Mouse (Mus musculus) urinary bladder, postnatal 4 days (tissue): Measurements from ENCODE around the gene Gm19402.
"Not testable (repeated sequence)": the region's sequence is repeated elsewhere in the genome, so short reads cannot be mapped to it uniquely, and the experiment has no call there.

Experiments used
- DNase-seq, 2 experiments: peaks; one replicate each; pipeline ENCODE4 v3.0.0; 2021 to 2022; ENCODE audit warnings: low spot score in 2 of 2

Gm19402 gene

DNA sequence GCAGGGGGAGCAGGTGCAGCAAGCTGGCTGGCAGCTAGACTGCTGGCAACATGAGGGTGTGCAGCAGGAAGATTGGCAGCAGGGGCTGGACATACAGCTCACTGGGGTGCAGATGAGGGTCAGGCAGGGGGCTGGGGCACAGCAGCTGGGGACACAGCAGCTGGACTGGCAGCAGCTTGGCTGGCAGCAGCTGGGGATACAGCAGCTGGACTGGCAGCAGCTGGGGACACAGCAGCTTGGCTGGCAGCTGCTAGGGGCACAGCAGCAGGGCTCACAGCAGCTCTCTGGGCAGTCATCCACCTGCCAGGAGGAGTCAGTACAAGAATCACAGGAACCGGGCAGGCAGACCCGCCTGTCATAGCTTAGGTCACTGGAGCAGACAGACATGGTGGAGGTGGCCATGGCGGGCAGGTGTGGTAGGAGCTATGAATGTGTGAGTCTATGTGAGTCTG is at the start of gene Gm19402:
Gm19402 (minus strand) TSS at position 402 of the 452 bp plus-strand sequence.
- not testable (repeated sequence) for DNase-seq

DNA sequence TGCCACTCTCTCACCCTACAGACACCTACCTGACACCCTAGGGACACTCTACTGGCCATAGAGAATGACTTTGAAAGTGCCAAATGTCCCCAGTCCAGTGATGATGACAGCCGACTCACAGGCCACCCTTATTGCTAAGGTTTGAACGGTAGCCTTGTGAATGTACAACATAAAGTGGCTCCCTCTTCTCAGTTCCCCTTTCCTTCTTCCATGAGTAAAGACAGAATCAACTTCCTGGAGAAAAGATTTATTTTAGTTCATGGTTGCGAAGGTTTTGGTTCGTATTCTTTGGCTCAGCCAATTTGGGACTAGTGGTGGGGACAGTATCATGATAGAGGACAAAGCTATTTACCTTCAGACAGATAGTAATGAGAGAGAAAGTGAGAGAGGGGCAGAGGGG is 48.4 kb upstream of the Gm19402 start:
- no peak for DNase-seq

DNA sequence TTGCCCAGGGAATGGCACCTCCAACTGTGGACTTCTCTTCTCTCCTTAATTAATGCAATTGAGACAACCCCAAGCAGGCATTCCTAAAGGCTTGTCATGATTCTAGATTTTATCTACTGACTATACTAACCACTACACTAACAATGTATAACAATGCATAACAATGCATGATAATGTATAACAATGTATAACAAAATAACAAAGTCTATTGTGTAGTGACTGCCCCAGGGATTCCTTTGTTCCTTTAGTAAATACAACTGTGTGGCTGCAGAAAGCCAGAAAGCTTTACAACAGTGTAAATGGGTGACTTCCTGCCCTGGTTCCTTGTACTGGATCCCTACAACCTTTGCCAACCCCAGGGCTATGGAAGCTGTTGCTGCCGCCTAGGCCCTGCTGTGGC is 45.4 kb upstream of the Gm19402 start:
- DNase-seq = no peak

DNA sequence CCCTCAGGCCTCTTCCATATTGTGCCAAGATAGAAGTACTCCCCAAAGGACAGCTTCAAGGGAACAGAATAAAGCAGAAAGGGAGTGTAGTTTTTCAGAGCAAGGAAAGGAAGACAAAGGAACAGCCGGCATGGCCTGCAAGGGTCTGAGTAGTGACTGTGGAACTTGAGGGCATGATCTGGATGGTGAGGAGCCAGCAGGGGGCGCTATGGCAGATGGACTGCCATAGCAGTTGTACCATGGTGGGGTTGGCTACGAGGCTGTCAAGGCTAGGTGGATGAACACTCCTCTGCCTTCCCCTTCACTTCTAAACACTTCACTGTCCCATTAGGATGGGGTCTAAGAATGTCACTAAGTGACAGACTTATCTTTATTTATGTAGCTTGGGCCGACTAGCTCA is 38.7 kb upstream of the Gm19402 start:
- no peak for DNase-seq

DNA sequence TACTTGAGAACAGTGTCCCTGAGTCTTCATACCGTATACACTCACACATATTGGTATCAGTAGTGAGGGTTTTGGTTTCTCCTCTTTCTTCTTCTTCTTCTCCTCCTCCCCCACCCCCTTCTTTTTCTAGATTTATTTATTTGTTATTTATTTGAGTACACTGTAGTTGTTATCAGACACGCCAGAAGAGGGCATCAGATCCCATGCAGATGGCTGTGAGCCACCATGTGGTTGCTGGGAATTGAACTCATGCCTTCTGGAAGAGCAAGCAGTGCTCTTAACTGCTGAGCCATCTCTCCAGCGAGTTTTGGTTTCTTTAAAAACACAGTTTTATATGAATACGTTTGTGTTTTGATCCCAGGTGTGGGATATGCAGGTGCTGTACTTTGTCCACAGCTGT is 37.7 kb upstream of the Gm19402 start:
- DNase-seq = no peak

DNA sequence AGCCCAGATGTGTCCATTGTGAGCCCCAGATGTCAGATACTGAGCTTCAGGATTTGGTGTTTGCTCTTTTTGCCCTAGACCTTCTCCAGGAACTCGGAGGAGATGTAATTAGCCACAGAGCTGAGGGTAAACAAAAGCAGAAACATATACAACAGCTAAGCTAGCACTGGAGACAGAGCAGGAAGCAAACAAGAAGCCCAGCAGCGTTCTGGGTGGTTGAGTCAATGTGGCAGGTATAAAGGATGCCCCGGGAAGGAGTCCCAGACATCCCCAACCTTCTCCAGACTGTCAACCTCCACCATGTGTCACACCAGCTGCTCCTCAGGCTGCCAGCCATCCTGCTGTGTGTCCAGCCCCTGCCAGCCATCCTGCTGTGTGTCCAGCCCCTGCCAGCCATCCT is 35.6 kb upstream of the Gm19402 start, which contains the start of gene Gm10100:
Gm10100 (plus strand) TSS at position 301 of the 400 bp plus-strand sequence.
- no peak for DNase-seq

DNA sequence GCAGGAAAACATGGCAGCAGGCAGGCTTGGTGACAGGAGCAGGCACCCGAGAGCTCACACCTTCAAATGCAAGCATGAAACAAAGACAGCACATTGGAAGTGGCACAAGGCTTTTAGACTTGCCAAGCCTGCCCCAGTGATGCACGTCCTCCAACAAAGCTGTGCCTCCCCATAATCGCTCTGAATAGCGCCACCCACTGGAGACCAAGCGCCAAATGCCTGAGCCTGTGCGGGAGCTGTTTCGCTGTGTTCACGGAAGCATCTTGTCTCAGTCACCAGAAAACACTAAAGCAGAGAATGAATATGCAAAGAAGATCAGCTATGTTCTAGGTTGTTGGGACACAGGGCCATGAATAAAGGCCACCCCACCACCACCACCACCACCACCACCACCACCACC is 34.3 kb upstream of the Gm19402 start:
- no peak for DNase-seq

DNA sequence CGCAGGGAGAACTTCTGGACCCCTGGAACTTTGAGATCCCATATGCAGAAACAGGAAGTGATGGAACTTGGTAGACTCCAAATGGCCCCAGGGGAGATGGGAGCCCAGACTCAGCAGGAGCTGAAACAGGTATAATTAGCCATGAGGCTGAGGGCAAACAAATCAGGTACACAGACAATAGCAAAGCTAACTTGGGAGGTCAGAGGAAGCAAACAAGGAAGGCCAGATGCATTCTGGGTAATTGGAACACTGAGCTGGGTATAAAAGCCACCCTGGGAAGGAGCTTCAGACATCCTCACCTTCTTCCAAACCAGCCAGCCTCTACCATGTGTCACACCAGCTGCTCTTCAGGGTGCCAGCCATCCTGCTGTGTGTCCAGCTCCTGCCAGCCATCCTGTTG is 29.7 kb upstream of the Gm19402 start, which contains the start of gene Krtap12-1:
Krtap12-1 (plus strand) TSS at position 301 of the 400 bp plus-strand sequence.
- not testable (repeated sequence) for DNase-seq

DNA sequence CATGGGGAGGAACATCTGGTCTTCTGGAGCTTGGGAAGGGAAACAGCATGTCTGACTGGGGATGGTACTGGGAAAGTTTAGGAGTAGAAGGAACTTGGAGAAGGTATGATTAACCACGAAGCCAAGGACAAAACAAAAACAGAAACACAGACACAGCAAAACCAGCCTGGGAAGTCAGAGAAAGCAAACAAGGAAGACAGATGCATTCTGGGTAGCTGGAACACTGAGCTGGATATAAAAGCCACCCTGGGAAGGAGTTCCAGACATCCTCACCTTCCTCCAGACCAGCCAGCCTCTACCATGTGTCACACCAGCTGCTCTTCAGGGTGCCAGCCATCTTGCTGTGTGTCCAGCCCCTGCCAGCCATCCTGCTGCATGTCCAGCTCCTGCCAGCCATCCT is 24.9 kb upstream of the Gm19402 start, which contains the start of gene Gm10142:
Gm10142 (plus strand) TSS at position 301 of the 400 bp plus-strand sequence.
- DNase-seq = no peak

DNA sequence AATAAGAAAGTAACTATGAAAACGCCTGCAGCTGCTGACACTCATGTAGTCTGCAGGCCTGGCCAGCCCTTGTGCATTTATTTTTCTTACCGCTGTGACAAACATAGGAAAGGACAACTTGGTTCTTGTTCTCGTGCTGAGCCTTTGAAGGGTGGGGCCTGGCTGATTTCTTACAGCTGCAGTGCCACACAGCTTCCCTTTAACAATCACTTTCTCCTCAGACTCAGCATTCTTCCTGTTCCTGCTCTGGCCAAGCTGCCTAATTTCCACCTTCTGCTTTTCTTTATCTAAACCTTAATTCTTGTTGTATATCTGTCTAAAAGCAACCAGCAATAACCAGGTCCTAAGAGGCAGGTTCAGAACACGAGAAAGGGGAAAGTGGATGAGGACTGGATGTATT is 23.2 kb upstream of the Gm19402 start:
- no peak for DNase-seq

DNA sequence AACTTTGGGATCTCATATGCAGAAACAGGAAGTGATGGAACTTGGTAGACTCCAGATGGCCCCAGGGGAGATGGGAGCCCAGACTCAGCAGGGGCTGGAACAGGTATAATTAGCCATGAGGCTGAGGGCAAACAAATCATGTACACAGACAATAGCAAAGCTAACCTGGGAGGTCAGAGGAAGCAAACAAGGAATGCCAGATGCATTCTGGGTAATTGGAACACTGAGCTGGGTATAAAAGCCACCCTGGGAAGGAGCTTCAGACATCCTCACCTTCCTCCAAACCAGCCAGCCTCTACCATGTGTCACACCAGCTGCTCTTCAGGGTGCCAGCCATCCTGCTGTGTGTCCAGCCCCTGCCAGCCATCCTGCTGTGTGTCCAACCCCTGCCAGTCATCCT is 20.6 kb upstream of the Gm19402 start, which contains the start of gene Gm10024:
Gm10024 (plus strand) TSS at position 301 of the 400 bp plus-strand sequence.
- not testable (repeated sequence) for DNase-seq

DNA sequence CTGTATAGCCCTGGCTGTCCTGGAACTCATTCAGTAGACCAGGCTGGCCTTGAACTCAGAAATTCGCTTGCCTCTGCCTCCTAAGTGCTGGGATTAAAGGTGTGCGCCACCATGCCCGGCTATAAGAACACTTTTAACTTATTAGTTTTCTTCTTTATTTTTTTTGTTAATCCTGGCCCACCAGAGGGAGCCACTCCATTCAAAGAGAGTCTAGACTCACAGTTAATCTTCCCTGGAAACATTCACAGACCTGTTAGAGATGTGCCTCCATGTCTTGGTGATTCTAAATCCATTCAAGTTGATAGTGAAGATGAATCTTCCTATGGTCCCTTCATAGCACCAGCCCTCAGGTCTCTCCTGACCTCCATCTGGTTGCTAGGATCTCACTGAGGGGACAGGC is 19.3 kb upstream of the Gm19402 start:
- no peak for DNase-seq

DNA sequence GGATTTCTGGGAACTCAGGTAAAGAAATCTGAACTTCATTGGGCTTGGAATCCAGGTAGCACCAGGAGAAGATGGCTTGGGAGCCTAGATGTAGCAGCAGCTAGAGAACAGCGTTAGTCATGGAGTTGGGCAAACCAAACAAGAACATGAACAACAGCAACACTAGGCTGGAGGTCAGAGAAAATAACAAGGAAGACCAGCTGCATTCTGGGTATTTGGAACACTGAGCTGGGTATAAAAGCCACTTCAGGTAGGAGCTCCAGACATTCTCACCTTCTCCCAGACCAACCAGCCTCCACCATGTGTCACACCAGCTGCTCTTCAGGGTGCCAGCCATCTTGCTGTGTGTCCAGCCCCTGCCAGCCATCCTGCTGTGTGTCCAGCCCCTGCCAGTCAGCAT is 15.8 kb upstream of the Gm19402 start, which contains the start of gene Gm10272:
Gm10272 (plus strand) TSS at position 301 of the 400 bp plus-strand sequence.
- DNase-seq = no peak

DNA sequence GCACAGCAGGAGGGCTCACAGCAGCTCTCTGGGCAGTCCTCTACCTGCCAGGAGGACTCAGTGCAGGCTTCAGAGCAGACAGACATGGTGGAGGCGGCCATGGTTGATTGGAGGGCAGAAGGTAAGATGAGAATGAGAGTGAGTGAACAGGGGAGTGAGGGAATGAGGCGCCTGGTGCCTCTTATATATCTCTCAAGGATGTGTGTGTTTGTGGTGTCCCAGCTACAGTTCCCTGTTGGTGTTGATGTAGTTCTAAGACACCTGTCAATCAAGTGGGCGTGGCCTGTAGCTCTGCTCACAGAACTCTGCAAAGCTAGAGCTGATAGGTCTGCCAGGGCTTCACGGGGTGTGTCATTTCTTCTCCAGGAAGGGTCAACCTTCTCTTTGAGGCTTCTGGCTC is 6.6 kb upstream of the Gm19402 start, which contains the start of gene Gm9508:
Gm9508 (minus strand) TSS at position 101 of the 400 bp plus-strand sequence.
- DNase-seq = no peak

DNA sequence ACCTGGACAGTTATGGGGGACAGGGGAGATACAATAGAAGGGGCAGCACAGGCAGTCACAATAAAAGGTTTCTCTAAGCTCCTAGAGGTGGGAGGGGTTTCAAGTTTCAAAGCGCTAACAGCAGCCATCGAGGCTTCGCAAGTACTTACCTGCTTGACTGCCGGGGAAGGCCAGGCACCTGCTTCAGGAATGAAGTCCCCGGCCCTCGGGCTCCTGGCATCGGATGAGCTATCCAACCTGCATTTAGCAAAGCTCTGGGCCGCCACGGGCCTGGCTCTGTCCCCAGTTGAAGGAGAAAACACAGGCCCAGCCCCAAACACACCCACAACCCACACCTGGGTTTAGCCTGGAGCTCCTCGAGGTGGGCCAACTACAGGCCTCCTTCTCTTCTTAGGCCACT is 3.5 kb downstream of the Gm19402 start:
- no peak for DNase-seq

DNA sequence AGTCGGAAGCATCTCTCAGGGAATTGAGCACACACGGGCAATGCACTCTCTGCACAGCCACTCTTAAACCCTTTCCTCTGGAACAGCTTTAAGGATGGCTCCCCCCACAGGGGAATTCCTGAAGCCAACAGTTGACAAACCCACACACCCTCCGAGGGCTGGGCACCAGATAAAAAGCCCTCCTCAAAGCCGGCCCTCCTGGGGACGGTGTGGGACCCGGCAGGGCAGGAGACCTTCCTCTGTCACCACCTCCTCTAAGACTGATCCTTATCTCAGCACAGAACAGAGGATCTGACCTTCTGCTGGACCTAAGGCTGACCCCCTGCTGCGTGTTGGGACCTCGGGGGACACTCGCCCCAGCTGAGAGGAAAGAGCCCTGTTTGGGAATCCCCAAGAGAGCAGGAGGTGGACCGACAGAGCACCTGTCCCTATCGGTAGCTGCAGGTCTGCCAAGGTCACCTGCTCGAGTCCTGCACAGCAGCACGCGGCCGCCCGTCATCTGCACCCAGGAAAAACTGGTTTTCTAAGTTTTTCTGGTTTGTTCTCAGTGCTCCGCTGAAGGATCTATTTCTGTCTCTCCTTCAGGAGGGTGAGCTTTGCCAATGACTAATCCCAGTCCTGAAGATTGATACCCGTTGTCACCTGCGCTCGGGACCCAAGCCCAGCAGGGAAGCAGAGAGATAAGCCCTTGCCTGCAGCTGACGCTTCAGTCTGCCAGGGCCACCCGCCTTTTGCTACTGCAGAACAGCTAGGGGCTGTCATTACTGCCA is 4.5 kb downstream of the Gm19402 start, which contains the start of gene Tspear:
Tspear (plus strand) TSS at position 675 of the 770 bp plus-strand sequence.
- no peak for DNase-seq

DNA sequence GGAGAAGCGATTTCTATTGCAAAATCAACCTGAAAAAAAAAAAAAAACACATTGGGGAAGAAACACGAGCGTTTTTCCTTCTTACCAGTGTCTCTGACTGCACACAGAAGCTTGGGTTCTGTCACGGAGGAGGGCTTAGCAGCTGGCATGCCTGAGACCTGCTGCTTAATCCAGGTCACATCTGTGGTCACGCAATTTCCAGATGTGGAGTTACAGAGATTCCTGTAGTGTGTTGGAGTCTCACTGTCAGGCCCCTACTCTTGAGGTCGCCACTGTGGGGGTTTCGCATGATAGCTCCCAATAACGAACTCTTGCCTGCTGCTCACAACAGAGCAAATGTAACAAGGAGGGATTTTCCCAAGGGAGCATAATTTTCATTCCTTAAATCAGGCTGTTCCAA is 6.4 kb downstream of the Gm19402 start:
- no peak for DNase-seq

DNA sequence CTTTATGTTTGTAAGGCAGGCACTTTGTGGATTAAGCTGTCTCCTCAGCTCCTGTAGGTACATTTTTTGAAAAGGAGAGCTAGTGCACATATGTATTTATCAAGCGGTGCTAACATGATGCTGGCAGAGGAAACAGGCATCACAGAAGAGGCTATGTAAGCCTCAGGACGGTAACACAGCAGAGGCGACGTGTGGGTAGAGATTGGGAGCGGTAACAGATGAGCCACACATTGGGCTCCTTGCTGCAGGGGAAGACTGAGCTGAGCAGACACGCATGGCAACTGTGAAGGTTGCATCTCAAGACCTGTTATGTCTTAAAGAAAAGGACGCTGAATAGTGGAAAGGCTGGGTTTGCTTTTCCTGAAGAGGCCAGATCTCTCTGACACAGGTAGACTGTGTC is 7.6 kb downstream of the Gm19402 start:
- DNase-seq = no peak

DNA sequence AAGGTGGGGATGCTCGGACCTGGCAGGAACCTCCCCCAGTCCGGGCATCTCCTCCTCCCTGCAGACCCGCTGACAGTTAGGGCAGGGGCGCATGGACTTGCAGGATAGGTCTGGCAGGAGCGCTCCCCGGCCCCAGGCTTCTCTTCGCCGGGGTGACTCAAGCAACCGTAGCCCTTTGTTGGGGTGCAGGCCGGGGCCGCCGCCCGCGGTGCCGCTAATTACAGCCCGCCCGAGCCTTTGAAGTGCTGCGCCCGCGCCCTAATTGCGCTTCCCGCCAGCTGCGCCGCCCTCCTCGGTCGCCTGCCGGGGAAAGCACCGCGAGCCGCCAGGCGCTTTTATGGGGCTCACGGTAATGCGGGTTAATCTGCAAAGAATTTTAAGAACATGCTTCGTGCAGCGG is 13.0 kb downstream of the Gm19402 start:
- DNase-seq = no peak

DNA sequence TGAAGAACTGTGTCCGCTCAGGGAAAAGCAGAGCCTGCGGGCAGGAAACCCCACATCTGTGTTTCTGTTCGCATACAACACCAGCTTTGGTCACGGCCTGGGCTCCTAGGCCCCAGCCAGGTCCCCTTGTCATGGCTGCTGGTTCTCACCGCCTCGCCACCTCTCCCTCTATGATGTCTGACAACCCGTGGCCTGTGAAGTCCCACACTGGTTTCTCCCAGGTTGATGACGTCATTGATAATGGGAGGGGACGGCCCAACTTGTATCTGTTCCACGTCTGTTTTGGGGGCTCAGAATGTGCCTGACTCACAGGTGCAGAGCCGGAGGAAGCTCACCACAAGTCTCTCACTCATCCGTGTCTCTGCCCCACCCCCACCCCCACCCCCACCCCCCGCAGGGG is 16.8 kb downstream of the Gm19402 start:
- no peak for DNase-seq

DNA sequence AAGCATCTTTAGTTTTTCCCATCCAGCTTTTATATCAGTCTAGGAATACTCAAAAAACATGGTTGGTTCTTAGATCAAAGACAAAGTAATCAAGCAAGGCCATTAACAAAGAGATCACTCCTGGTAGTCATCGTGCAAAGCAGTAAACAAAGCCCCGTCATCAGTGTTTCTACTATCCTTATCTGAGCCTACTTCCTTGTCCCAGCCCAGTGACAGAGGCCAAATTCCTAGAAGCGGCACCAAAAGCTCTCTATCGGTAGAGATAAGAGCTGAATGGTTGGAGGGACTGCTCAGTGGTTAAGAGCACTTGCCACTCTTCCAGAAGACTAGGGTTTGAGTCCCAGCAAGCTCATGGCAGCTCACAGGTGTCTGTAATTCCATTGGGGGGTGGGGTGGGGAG is 19.0 kb downstream of the Gm19402 start:
- no peak for DNase-seq

DNA sequence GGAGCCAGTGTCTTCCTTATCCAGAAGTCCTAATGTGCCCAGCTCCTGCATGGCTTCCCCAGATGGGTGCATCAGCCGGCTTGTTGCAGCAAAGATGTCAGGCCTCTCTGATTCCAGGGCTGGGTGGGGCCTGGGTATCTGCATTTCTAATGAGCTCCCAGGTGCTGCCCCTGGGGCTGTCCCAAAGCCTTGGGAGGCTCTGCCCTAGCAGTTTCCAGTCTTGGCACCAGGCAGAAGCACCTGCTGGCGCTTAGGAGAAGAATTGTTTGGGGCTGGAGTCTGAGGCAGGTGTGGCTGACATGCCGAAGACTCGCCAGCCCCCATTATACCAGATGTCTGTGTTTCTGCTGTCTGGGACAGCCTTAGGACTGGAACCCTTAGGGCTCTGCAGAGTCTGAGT is 19.8 kb downstream of the Gm19402 start:
- DNase-seq = no peak

DNA sequence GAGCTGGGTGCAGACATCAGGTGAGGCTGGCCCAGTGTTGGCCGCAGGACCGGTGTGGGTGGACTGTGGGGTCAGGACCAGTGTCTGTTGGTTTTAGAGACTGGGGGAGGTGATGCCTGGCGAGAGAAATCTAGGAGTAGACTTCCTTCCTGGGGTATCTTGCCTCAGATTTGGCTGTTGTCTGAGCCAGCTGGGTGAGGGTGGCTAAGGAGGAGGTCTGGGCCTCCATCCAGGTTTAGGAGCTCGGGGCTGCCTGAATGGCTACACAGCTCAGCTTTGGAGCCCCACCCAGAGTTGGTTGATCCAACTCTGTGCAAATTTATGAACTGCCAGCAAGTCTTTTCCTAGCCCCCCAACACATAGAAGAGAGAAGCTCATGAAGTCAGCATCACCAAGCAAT is 23.2 kb downstream of the Gm19402 start:
- no peak for DNase-seq
